Comparison of ENCODE assay signal across 24 mouse cellular contexts in the genomic region with DNA sequence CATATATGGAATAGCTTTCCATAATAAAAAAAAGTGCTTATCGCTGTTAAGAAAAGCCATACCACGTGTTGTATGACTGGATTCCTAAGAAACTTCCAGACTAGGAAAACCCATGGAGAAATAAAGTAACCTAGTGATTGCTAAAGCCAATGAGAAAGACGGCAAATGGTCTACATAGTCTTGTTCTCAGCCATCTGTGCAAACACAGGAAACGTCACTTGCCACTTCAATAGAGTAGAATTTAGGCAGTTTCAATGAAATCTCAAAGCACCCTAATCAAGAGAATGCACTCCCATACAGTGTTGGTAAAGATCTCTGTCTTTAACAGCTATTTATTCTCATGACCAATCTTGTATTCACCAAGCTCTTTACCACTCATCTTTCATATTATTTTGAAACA. TPM values are rescaled to one million over a fixed set of nuclear protein-coding genes. Genes with fewer than 3 reads are reported as not detected.
A peak's percentile ranks its signal among the peaks of the same experiment; 100 is the strongest.
DNase-seq lines count a peak whose midpoint lies in the region; TF ChIP-seq lines count a peak whose summit lies in the region.
"Had no signal": no experiment of that assay in that cellular context is flagged by ENCODE, and none has a peak within 500 bp of the region (broad histone marks: within the 10 kb centered on the region; RNA-seq: fewer than 3 reads in every experiment).

No protein-coding gene starts in this region.

- H3K27me3 ChIP-seq in thymus, adult 2 months (ENCODE audit: control insufficient read depth, insufficient read depth, low read length), result no peaks in the 10 kb centered on the region
- H3K27me3 ChIP-seq: CH12.LX; embryonic facial prominence, embryonic 13.5 days; embryonic facial prominence, embryonic 15.5 days; forebrain, embryonic 12.5 days; Patski had no signal

- TF ChIP-seq CTCF in thymus, adult 2 months (IDR thresholded peaks at IDR 0.05; ENCODE audit: borderline replicate concordance, control insufficient read depth, extremely low read depth, insufficient read depth, low read length, poor library complexity), result no peak

- no peak for TF ChIP-seq POLR2A in thymus, adult 2 months (IDR thresholded peaks at IDR 0.05; ENCODE audit: control insufficient read depth, extremely low read depth, insufficient read depth, low read length, poor library complexity)

- no peaks in the 10 kb centered on the region for H3K36me3 ChIP-seq in thymus, adult 2 months (ENCODE audit: control insufficient read depth, insufficient read depth, low read length)
- H3K36me3 ChIP-seq: embryonic facial prominence, embryonic 13.5 days; embryonic facial prominence, embryonic 15.5 days; forebrain, embryonic 12.5 days; G1E had no signal

- no peak overlapping the region for H3K4me3 ChIP-seq in thymus, adult 2 months (ENCODE audit: control insufficient read depth, insufficient read depth, low read length)
- H3K4me3 ChIP-seq: embryonic facial prominence, embryonic 13.5 days; embryonic facial prominence, embryonic 15.5 days; erythroblast, embryonic 14.5 days; forebrain, embryonic 10.5 days; forebrain, embryonic 12.5 days had no signal

- 51% methylated on average over 4 of the region's 4 CpGs for WGBS in thymus, adult 2 months

- DNase-seq in thymus, postnatal 0 days (ENCODE audit: low spot score), result peak; percentile 35
- no peak for DNase-seq in thymus, adult 2 months
- peak; percentile 14 for DNase-seq in T-cell, adult 2 months (ENCODE audit: low spot score)
- DNase-seq in naive thymus-derived CD4-positive, alpha-beta T cell, adult 2 months (ENCODE audit: low read depth), result peak; percentile 53
- no peak for DNase-seq in ovary, adult 18-20 months (ENCODE audit: low spot score)
- no peak for DNase-seq in embryo, embryonic 10 days (ENCODE audit: low spot score)
- DNase-seq: adrenal gland, adult 2 months; adrenal gland, postnatal 10 days; adrenal gland, postnatal 25 days; B cell, adult 2 months; cerebellum, adult 11-12 months; cerebellum, adult 2 months; cerebellum, adult 9-10 months; cerebellum, postnatal 10 days; cerebellum, postnatal 25 days; embryo, embryonic 11 days had no signal

- no peak overlapping the region for H3K27ac ChIP-seq in thymus, adult 2 months (ENCODE audit: control insufficient read depth, insufficient read depth, low read length)
- H3K27ac ChIP-seq: embryonic facial prominence, embryonic 13.5 days; embryonic facial prominence, embryonic 15.5 days; forebrain, embryonic 10.5 days; forebrain, embryonic 12.5 days had no signal

- peaks cover 2% of the 10 kb centered on the region; the same call in 1 of the 2 replicates for H3K4me1 ChIP-seq in thymus, adult 2 months (replicated peaks; ENCODE audit: control insufficient read depth, insufficient read depth, low read length)
- H3K4me1 ChIP-seq: embryonic facial prominence, embryonic 13.5 days; embryonic facial prominence, embryonic 15.5 days had no signal

RNA-seq across cellular contexts. Expression of gene Tnik, which starts 11.7 kb away (rescaled TPM):
- polyA plus RNA-seq in thymus, postnatal 0 days (2015; fragmentation: Nextera tagmentation; extraction: Ambion mirVana), result 16.7 and 26.1 TPM in 2 replicates
- polyA plus RNA-seq in thymus, adult 2 months (2012; rRNA removed), result 22.6 and 23.6 TPM in 2 replicates
- polyA plus RNA-seq: erythroblast, embryonic 14.5 days had no signal

Comparison
In these comparisons a context has a peak if more than half of its experiments do, and no peak if none do; other contexts are left out.
1. DNase-seq: peak in thymus, postnatal 0 days (single experiment), T-cell, adult 2 months (single experiment) and naive thymus-derived CD4-positive, alpha-beta T cell, adult 2 months (single experiment); none in thymus, adult 2 months (single experiment), ovary, adult 18-20 months (single experiment) and embryo, embryonic 10 days (single experiment).